Mouse (Mus musculus) layer of hippocampus, adult 9-11 months (tissue): ENCODE measurements around the gene Cant1.
A peak's percentile ranks its signal among the peaks of the same experiment; 100 is the strongest.

Experiments
- DNase-seq: peaks from one replicate; pipeline ENCODE4 v3.0.0; 2022

Cant1 gene

GRCm38 (mm10) chr11:118369251-118369650 is 49.6 kb downstream of the Cant1 start:
- DNase-seq: peak; percentile 1

GRCm38 (mm10) chr11:118368330-118368729 is 50.6 kb downstream of the Cant1 start:
- DNase-seq: peak; percentile 6

DNA sequence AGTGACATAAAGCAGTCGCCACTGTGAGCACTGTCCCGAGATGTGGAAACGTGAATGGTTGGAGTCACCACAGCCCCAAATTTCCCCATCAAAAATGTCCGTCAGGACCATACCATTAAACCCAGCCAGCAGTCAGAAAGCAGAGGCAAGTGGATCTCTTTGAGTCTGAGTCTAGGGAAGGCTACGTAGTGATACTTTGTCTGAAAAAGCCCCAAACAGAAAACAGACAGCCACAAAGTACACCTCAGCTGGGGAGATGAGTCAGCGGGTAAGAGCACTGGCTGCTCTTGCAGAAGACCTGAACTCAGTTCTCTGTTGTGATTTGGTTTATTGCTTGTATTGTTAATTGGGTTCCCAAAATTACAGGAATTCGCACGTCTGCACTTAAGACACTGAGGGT is 52.3 kb downstream of the Cant1 start:
- no peak for DNase-seq

GRCm38 (mm10) chr11:118366108-118366507 is 52.8 kb downstream of the Cant1 start:
- no peak for DNase-seq

DNA sequence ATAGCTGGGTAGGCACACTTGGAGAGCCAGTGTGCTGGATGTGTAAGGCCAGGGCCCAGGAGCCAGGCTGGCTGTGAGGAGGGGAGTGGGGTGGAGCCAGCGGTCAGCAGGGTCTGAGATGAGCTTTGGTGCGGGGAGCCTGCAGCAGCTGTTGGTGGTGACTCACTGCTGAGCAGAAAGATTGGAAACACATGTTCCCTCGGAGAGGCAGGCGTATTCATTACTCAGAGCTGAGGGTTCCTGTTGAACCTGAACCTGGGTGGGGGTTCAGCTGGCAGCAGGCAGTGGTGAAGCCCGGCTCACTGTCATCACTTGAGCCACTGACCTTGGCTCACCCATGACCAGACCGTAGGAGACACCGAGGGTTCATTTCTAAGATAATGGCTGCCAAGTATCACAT is 53.7 kb downstream of the Cant1 start:
- peak; percentile 34 for DNase-seq

- no peak for DNase-seq
Observed at GRCm38 (mm10) chr11:118364021-118364420, 54.9 kb downstream of the Cant1 start.

- DNase-seq: peak; percentile 79
Observed at GRCm38 (mm10) chr11:118362971-118363518, 55.8 kb downstream of the Cant1 start.

DNA sequence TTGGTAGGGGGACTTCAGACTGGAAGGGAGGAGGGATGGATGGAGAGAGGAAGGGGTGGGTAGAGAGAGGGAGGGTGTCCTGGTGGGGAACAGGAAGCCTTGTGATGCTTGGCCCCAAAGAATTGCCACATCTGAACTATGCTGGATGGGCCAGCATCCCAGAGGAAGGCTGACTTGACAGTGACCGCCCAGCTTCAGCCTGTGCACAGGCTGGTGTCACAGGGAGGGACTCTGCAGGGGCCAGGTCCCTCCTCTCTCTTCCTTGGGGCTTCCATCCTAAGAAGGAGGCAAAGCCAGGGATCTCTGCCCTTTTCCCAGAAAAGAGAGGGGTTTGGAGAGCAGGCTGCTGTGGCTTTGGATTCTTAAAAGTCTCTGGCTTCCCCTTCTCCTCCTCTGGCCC is 56.4 kb downstream of the Cant1 start:
- DNase-seq: no peak

DNA sequence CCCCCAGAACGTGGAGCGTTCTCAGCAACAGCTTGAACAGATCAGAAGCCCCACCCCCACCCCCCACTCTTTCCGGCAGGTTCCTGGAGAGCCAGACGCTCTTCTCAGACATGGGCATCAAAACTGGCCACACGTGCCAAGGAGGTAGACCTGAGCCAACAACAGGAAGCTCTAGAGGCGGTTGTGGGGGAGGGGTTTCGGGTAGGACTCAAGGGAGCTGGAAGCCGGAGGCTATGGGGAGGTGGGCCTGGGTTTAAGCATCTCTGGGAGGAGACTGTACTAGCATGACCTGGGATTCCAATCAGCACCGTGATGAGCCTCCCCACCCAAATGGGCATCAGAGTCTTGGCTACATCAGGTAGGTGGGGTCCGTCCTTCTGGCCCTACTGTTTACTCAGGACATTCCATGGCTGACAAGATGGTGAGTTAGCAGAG is 58.0 kb downstream of the Cant1 start:
- no peak for DNase-seq

DNA sequence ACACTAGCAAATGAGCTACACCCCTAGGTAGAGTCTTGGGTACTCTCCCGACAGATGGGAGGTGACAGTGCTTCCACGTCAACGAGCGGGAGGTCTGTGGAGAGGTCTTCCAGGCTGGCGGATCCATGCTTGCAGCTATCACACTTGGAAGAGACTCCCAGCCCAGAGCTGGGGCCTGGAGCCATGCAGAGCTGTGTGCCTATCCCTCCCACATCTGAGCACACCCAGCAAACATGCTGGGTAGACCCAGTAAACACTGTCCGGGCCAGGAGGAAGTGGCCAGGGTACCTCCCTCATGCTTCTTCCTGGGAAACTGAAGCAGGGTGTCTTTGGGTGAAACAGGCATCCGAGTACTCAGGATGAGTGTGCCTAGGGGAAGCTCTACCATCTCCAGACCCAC is 58.4 kb downstream of the Cant1 start:
- DNase-seq: no peak
